Mouse (Mus musculus) embryo, embryonic 10.5 days (tissue): ENCODE data around the gene Lemd1.
A peak's percentile ranks its signal among the peaks of the same experiment; 100 is the strongest.
"Not testable (repeated sequence)": the region's sequence is repeated elsewhere in the genome, so short reads cannot be mapped to it uniquely, and the experiment has no call there.

Experiments used
- DNase-seq: peaks from one replicate; pipeline ENCODE4 v3.0.0-alpha.2; 2015; ENCODE audit warnings: low spot score

The Lemd1 gene

GRCm38 (mm10) chr1:132191093-132191785 is at the start of gene Lemd1, which contains the start of gene AC124108.1:
Lemd1 (plus strand) TSS chr1:132191431.
AC124108.1 (plus strand) TSS chr1:132191457.
- DNase-seq, result peak; percentile 61

- DNase-seq, result no peak
These were observed 49.5 kb upstream of the Lemd1 start for GRCm38 (mm10) chr1:132141753-132142152.

- no peak for DNase-seq
These were observed 48.2 kb upstream of the Lemd1 start for GRCm38 (mm10) chr1:132143079-132143478.

GRCm38 (mm10) chr1:132143730-132144129 is 47.5 kb upstream of the Lemd1 start:
- DNase-seq, result no peak

- peak; percentile 60 for DNase-seq
These were observed 47.0 kb upstream of the Lemd1 start for GRCm38 (mm10) chr1:132144223-132144622.

- no peak for DNase-seq
These were observed 46.4 kb upstream of the Lemd1 start for GRCm38 (mm10) chr1:132144837-132145236.

GRCm38 (mm10) chr1:132145973-132146685 is 45.1 kb upstream of the Lemd1 start:
- no peak for DNase-seq

- no peak for DNase-seq
These were observed 41.8 kb upstream of the Lemd1 start for GRCm38 (mm10) chr1:132149410-132149809.

DNA sequence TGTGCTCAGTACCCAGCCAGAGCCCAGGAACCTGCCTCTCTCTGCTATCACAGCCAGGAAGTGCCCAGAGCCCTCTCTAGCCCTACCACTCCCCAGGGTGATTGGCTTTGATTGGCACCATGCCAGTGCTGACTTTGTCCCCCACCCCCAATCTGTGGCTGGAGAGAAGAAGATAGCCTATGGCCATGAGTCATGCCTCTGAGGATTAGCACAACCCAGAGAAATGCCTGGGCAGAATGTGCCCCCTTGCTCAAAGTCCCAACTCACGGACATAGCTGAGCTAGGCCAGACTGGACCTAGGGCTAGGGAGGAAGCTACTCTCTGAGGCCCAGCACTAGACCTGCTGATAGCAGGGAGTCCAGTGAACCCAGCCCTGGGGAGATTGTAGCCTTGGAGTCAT is 41.1 kb upstream of the Lemd1 start:
- no peak for DNase-seq

- no peak for DNase-seq
These were observed 40.2 kb upstream of the Lemd1 start for GRCm38 (mm10) chr1:132150817-132151601.

DNA sequence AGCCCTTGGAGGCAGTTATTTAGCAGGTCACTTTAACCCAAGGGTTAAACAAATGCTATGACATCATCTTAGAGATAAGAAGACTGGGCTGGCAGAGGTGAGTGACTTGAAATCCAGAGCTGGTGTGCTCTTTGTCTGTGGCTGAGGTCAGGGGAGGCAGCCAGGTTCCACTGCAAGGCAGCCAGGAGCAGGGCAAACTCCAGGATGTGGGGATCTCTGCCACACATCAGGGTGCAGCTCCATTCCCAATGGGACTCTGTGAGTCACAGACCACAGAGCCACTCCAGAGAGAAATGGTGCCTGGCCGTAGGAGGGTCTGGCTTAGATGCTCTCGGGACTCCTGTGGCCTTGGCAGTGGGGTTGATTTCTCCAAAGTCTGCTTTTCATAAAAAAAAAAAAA is 39.3 kb upstream of the Lemd1 start:
- no peak for DNase-seq

DNA sequence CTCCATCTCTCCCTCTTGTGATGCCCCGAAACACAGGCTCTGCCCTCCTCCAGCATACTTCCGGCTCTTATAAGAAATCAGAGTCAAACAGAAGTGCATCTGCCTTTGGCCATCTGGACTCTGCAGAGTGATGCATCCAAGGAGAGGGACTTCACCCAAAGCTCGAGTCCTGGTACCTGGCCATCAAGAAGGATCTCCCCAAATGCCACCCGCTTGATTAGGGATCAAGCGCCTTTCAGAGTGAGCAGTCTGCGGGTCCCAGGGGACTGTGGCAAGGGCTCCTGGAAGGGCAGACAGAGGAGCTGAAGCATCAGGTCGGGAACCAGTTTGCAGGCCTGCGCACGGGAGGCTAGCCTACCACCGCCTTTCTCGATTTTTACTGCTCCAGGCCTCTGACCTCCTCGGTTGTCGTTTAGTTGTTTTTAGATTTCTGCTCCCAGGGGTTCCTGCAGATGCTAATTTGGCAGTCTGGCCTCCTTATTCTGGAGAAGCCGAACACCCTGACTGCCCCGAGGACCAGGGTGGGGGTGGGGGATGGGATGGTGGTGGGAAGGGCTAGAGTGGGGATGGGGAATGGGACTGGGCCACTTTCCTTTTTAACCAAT is 38.0 kb upstream of the Lemd1 start:
- DNase-seq, result no peak

- DNase-seq, result no peak
These were observed 37.5 kb upstream of the Lemd1 start for GRCm38 (mm10) chr1:132153691-132154090.

- peak; percentile 96 for DNase-seq
These were observed 35.5 kb upstream of the Lemd1 start for GRCm38 (mm10) chr1:132155737-132156136.

DNA sequence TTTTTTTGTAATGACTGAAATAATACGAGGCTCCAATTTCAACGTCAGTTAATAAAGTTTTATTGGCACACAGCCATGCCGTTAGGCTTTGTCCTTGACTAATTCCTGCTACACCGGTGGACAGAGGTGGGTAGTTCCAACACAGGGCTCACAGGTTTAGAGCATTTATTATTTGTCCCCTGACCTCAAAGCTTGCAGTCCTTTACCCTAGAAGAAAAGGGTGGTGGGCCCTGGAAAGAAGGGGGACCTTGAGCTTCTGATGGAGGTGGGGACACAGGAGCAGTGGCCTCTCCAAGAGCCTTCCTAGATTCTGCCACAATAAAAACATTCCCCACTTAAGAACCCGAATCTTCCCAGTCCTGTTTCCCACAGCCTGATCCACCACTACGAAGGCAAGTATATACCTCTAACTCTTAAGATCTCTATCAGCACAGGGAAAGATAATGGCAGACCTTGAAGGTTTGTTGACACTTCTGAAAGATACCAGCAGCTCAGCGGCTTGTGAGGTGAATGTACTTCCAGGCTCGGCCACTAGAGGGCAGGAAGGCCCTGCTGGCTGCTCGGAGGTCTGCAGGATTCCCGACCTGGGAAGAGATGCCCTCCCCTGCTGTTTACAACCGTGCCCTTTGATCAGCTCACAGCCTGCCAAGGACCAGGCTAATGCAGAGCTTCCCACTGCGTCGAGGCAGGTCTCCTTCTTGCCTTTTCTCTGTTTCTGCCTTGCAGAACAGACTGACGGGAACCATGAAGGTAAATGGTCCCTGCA is 34.0 kb upstream of the Lemd1 start:
- peak; percentile 91 for DNase-seq

DNA sequence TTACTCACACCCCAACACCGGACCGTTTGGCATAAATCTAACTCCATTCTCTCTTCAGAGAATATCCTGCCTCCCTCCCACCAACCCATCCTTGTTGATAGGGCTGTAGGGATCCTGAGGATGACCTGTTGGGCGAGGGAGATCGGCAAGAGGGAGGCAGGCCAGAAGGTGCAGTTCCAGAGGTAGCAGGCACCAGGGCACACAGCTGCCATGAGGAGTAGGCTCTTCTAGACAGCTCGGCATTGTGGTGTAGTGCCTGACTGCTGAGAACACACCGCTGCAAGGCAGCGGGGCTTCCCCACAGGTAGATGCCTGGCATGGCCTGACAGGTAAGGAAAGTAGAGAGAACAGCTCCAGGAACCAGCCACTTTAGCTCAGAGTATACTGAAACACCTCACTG is 33.4 kb upstream of the Lemd1 start:
- no peak for DNase-seq

GRCm38 (mm10) chr1:132158741-132159140 is 32.5 kb upstream of the Lemd1 start:
- no peak for DNase-seq

- DNase-seq, result no peak
These were observed 31.6 kb upstream of the Lemd1 start for GRCm38 (mm10) chr1:132159681-132160080.

- DNase-seq, result no peak
These were observed 29.9 kb upstream of the Lemd1 start for GRCm38 (mm10) chr1:132161211-132161880.

DNA sequence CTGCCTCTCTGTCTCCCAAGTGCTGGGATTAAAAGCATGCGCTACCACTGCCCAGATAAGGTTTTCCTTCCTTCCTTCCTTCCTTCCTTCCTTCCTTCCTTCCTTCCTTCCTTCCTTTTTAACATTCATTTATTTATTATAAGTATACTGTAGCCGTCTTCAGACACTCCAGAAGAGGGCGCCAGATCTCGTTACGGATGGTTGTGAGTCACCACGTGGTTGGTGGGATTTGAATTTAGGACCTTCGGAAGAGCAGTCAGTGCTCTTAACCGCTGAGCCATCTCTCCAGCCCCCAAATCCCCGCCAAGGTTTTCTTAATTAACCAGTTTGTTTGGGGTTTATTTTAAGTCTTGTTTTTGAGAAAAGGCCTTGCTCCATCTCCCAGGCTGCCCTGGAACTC is 28.6 kb upstream of the Lemd1 start:
- DNase-seq, result not testable (repeated sequence)
